Mouse (Mus musculus) heart, embryonic 10.5 days (tissue): ENCODE data around the gene Ttc9. TPM values are rescaled to one million over a fixed set of nuclear protein-coding genes. Genes with fewer than 3 reads are reported as not detected.
A peak's percentile ranks its signal among the peaks of the same experiment; 100 is the strongest.

Experiments used
- DNase-seq: peaks from one replicate; pipeline ENCODE4 v3.0.0-alpha.2; 2017; ENCODE audit warnings: low spot score
- H3K27ac ChIP-seq: fragments of 300-500 bp; sonication (generic); 2 replicates; pipeline ENCODE4 v1.5.1; 2016; ENCODE audit warnings: mild to moderate bottlenecking
- H3K27me3 ChIP-seq: fragments of 300-500 bp; sonication (generic); 2 replicates; pipeline ENCODE4 v1.6.1; 2016; ENCODE audit warnings: mild to moderate bottlenecking; ENCODE audit not compliant: poor library complexity, insufficient read depth, severe bottlenecking
- H3K36me3 ChIP-seq: fragments of 300-500 bp; sonication (generic); 2 replicates; pipeline ENCODE4 v1.6.1; 2016; ENCODE audit warnings: mild to moderate bottlenecking, moderate library complexity
- H3K4me1 ChIP-seq: fragments of 300-500 bp; sonication (generic); 2 replicates; pipeline ENCODE4 v1.6.1; 2016; ENCODE audit warnings: mild to moderate bottlenecking
- H3K4me3 ChIP-seq: fragments of 300-500 bp; sonication (generic); 2 replicates; pipeline ENCODE4 v1.5.1; 2016; ENCODE audit warnings: mild to moderate bottlenecking, moderate library complexity
- H3K9me3 ChIP-seq: fragments of 300-500 bp; sonication (generic); 2 replicates; pipeline ENCODE4 v1.6.1; 2016; ENCODE audit warnings: mild to moderate bottlenecking, moderate library complexity
- WGBS: fragments of 180-500 bp; shearing (Covaris S2); methylation state at CpG from one replicate; pipeline ENCODE4 v1.1.7; 2016; 5-methylcytosine and 5-hydroxymethylcytosine counted together
- polyA plus RNA-seq: library from polyadenylated mRNA; unstranded; fragments of >200 nt; fragmentation: Nextera tagmentation; extraction: Ambion mirVana; gene quantifications from 2 replicates; pipeline ENCODE4 v1.2.1, GENCODE M21; 2016

Ttc9 gene
- polyA plus RNA-seq, 1 experiment from 2014 or later: 2.0 TPM

DNA sequence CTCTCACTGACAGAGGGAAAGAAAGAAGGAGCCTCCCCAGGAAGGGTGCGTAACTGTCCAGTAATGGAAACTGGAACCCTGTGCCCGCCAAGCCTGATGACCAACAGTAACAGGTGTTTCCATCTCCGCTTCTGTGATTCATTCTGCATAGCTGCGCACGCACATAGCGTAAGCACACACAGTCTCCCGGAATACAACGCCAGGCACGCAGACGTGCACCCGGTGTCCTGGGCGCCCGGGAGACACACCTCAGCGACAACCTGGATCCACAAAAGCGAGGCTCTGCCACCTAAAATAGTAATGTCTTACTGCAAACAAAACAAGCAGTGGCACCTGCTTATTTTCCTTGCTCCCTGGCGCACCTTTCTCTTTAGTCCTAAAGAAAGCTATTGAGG lies 532 bp upstream of the Ttc9 start:
- DNase-seq: no peak
- peaks cover 82% of the 10 kb centered on the region for H3K27me3 ChIP-seq
- peak overlapping the region; percentile 75 for H3K4me3 ChIP-seq
- H3K9me3 ChIP-seq: no peaks in the 10 kb centered on the region
- peaks cover 17% of the 10 kb centered on the region for H3K4me1 ChIP-seq
- WGBS: 2% methylated on average over 16 of the region's 16 CpGs
- no peaks in the 10 kb centered on the region for H3K36me3 ChIP-seq
- H3K27ac ChIP-seq: 0 out of 2 replicates have a peak overlapping the region, but pooled peaks have one; percentile 80

DNA sequence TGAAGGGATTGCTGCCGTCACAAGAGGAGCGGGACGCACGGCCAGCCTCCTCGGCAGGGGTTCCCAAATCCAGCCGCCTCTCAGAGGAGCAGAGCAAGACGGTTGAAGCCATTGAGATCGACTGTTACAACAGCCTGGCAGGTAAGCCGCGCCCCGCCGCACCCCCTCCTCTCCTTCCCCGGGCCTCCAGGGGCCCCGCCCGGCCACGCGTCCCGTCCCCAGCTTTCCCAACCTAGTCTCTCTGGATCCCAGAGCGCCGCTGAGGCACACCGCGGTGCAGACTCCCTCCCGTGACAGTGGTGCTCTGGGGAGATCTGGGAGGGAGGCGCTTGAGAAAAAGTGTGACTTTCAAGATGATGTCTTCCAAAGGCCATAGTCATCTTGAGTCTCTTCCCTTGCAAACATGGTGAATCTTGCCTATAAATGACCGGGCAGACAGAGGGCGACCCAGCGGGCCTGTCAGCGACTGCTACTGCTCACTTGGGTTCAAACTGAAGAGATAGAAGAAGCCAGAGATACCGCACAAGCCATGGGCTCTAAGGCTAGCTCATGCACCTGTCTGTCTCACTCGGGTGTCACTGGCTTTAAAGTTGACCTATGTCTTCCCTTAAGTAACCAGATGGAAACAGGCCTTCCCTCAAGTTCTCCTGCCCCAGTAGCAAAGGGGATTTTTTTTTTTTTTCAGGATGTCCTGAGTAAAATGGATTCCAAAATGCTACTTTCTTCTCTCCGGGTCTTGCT lies 782 bp downstream of the Ttc9 start:
- 2% methylated on average over 31 of the region's 31 CpGs for WGBS
- Histone ChIP-seq H3K4me3 (peak overlapping the region; percentile 75), H3K9me3 (no peaks in the 10 kb centered on the region), H3K27ac (peak overlapping the region; percentile 80), H3K27me3 (peaks cover 70% of the 10 kb centered on the region), H3K36me3 (no peaks in the 10 kb centered on the region), H3K4me1 (peaks cover 17% of the 10 kb centered on the region)
- no peak for DNase-seq

DNA sequence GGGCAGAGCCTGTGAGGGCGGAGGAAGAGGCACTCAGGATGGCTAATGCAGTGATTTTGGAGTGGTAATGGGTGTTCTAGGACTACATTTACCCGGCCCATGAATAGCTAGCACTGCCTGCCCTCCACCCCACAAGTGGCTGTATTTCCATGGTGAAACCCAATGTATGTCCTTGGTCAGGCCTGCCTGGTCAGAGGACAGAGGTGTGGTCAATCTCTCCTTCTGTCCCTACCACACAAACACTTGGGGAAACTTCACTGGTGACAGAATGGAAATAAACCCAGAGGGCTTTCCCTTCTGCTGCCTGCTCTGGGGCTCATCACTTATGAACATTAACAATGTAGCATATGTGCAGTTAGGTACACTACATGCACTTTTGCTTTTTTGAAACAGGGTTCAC lies 2.2 kb downstream of the Ttc9 start:
- H3K9me3 ChIP-seq: no peaks in the 10 kb centered on the region
- peaks cover 57% of the 10 kb centered on the region for H3K27me3 ChIP-seq
- no peaks in the 10 kb centered on the region for H3K36me3 ChIP-seq
- H3K4me3 ChIP-seq: no peak overlapping the region
- WGBS: 75% methylated on average over 2 of the region's 2 CpGs
- no peak for DNase-seq
- no peak overlapping the region for H3K27ac ChIP-seq
- peaks cover 17% of the 10 kb centered on the region for H3K4me1 ChIP-seq

DNA sequence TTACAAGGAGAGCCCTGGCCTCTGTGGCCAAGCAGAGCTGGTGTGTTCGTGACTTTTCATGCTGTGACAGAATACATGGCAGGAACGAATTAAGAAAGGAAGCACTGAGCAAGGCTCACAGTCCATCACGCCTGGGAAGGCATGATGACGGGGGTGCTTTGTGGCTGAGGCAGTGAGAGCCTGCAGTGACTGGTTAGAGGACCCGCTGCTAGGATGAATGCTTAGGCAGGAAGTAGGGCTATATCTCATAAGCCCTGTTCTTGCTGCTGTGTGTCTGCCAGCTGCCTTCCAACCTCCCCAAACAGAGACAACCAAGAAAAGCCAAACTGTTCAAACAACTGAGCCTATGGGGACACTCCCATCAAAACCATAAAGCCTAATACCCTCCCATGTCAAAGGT lies 9.6 kb downstream of the Ttc9 start:
- Histone ChIP-seq H3K27ac (no peak overlapping the region), H3K4me1 (no peaks in the 10 kb centered on the region), H3K27me3 (no peaks in the 10 kb centered on the region), H3K4me3 (no peak overlapping the region), H3K9me3 (no peaks in the 10 kb centered on the region), H3K36me3 (no peaks in the 10 kb centered on the region)
- WGBS: 66% methylated on average over 5 of the region's 5 CpGs
- DNase-seq: no peak

DNA sequence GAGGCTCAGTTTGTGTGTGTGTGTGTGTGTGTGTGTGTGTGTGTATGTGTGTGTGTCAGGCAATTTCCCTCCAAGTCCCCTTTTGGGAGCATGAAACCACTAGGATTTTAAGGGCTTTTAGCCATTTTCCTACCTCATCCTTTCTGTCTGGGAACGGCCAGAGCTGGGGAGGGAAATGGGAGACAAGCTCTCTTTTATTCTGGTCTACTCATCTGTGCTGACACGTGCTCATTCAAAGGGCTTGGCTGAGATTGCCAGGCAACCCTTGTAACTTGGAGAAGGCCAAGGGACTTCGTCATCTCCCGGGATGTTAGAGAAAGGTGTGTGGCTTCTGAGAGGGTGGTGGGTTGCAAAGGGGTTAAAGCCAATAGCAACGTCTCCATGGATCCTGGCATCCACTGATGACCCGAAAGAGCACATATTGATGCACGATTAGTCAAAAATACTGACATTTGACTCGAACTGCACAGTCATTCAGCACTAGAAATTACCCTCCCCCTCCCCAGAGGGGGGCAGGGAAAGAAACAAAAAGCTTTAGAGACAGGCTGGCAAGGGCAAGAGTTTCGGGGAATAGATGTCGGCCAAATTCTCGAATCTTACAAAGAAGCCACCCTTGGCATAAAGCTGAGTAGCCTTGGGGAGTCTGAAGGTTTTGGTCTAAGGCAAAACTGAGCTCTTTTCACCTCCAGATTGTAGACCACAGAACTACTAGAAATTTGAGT lies 11.5 kb downstream of the Ttc9 start:
- H3K9me3 ChIP-seq: no peaks in the 10 kb centered on the region
- H3K36me3 ChIP-seq: no peaks in the 10 kb centered on the region
- H3K27ac ChIP-seq: no peak overlapping the region
- no peaks in the 10 kb centered on the region for H3K27me3 ChIP-seq
- no peak overlapping the region for H3K4me3 ChIP-seq
- no peaks in the 10 kb centered on the region for H3K4me1 ChIP-seq
- no peak for DNase-seq
- 73% methylated on average over 11 of the region's 11 CpGs for WGBS

DNA sequence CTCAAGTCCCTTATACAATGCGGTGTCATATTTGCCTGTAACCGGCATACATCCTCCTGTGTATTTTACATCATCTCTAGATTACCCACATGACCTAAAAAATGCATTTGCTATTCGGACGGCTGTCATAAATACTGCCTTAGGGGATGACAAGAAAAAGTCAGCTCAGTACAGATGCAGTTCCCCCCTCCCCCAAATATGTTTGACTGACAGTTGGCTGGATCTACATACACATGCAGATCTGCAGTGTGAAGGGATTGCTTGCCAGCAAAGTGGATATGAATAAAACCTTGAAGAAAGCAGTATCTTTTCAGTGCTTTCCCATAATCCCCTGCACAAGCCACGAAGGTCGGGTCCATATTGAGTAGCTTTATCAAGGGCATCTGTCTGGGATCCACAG lies 15.8 kb downstream of the Ttc9 start:
- Histone ChIP-seq H3K36me3 (no peaks in the 10 kb centered on the region), H3K27ac (no peak overlapping the region), H3K9me3 (no peaks in the 10 kb centered on the region), H3K27me3 (no peaks in the 10 kb centered on the region), H3K4me3 (no peak overlapping the region), H3K4me1 (no peaks in the 10 kb centered on the region)
- no peak for DNase-seq
- 85% methylated on average over 6 of the region's 6 CpGs for WGBS

DNA sequence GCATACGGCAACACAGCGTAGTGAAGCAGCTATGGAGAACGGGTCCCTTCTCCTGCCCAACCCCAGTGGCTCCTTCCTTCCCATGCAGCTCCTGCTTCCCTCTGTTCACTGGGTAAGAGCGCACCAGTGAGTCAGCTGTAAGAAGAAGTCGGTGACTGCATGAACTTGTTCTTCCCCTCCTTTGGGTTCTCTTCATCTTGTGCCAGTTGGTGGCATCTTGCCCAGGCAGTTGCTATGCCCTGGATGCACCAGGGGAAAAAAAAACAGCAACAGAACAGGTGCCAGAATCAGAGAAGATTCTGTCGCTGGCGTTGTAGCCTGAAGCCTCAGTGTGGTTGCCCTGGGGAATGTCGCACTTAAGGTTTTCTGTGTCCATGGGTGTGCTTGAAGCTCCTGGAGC lies 22.3 kb downstream of the Ttc9 start:
- 88% methylated on average over 8 of the region's 8 CpGs for WGBS
- Histone ChIP-seq H3K36me3 (no peaks in the 10 kb centered on the region), H3K4me3 (no peak overlapping the region), H3K27ac (no peak overlapping the region), H3K4me1 (no peaks in the 10 kb centered on the region), H3K27me3 (no peaks in the 10 kb centered on the region), H3K9me3 (no peaks in the 10 kb centered on the region)
- DNase-seq: no peak

DNA sequence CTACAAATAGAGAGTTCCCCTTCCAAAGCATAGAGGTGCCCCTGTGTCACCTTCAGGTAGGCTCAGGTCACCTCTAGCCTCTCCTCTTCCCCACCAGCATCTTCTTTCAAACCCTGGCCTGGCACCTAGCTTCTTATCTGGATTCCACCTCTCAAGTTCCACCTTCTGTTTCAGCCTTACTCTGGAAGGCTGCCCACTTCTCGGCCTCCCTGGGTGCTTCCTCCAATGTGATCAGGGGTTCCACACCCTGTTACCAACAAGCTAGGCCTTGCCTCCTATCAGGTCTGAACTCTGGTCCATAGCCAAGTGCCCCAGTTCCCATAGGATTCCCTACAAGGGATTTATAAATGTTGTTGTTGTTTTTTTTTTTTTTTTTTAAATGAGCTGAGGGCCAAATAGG lies 26.3 kb downstream of the Ttc9 start:
- Histone ChIP-seq H3K27ac (no peak overlapping the region), H3K27me3 (no peaks in the 10 kb centered on the region), H3K4me1 (peaks cover 9% of the 10 kb centered on the region), H3K9me3 (no peaks in the 10 kb centered on the region), H3K4me3 (no peak overlapping the region), H3K36me3 (no peaks in the 10 kb centered on the region)
- WGBS: 68% methylated on average over 1 of the region's 1 CpGs
- DNase-seq: no peak

DNA sequence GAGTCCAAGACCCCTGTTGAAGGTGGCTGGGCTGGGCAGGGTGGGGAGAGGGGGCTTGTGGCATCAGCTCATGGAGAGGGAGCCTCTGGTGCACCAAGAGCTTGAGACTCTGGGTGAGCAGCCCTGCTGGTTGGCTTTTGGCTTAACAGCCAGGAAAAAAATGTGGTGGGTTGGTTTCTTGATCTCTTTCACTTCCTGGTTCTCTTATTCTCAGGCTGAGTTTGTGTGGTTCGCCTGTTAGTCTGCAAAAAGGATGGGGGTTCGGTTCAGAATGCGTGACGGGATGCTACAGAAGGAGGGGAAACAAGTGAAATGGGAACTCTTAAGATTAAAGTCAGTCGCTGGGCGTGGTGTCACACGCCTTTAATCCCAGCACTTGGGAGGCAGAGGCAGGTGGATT lies 27.0 kb downstream of the Ttc9 start:
- Histone ChIP-seq H3K27me3 (no peaks in the 10 kb centered on the region), H3K4me3 (no peak overlapping the region), H3K9me3 (no peaks in the 10 kb centered on the region), H3K27ac (no peak overlapping the region), H3K36me3 (no peaks in the 10 kb centered on the region), H3K4me1 (peaks cover 9% of the 10 kb centered on the region)
- DNase-seq: no peak
- 84% methylated on average over 7 of the region's 7 CpGs for WGBS

DNA sequence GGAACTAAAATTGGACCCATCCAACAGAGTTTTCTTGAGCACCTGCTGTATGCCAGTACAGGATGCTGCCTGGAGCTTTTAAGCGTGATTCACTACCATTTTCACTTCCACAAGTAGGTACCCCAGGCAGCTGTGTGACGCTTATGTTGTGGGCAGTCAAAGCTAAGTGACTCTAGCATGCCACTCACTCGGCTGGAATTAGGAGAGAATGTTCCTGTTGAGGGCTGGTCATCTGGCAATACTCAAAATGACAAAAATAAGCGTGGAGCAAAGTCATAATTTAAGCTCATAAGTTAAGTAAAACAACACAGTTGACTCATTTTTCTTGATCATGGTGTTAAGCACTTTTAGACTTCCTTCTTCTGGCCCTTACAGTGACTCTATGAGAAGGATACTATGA lies 31.0 kb downstream of the Ttc9 start:
- no peaks in the 10 kb centered on the region for H3K9me3 ChIP-seq
- no peak for DNase-seq
- no peak overlapping the region for H3K4me3 ChIP-seq
- no peak overlapping the region for H3K27ac ChIP-seq
- H3K4me1 ChIP-seq: peaks cover 9% of the 10 kb centered on the region
- no peaks in the 10 kb centered on the region for H3K27me3 ChIP-seq
- no peaks in the 10 kb centered on the region for H3K36me3 ChIP-seq
- 79% methylated on average over 4 of the region's 4 CpGs for WGBS

DNA sequence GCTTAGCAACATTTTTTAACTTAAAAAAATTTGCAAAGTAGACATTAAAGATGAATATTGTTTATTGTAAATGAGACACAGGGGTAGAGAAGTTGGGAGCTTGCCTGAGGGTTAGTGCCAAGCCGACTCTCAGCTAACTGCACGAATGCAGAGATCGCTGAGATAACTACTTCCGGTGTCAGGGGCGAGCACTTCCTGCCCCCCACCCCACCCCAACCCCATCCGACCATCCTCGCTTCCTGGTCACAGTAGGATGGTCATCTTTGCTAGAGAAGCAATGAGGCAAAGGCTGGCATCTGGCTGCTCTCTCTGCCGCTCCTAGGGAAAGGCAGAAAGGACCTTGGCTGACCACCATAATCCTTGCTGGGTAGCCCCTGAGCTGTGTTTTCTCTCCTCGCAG lies 32.1 kb downstream of the Ttc9 start:
- WGBS: 75% methylated on average over 9 of the region's 9 CpGs

DNA sequence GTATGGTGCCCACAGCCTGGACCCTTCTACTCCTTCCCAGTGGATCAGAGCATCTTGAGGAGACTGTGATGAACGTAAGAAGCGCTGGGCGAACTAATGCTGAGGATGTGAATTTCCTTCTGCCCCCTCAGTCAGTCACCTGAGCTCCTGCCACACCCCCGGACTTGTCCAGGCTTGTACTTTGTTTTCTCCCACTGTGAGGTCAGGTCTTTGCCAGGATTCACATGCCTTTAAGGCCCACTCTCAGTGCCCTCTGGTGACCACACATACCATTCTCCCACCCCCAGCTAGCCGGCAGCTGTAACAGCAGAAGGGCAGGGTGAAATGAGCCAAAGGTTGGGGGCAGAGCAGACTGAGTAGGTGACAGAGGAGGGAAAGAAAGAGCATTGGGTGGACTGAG lies 32.9 kb downstream of the Ttc9 start:
- no peak overlapping the region for H3K4me3 ChIP-seq
- H3K27ac ChIP-seq: no peak overlapping the region
- no peak for DNase-seq
- H3K27me3 ChIP-seq: no peaks in the 10 kb centered on the region
- no peaks in the 10 kb centered on the region for H3K36me3 ChIP-seq
- H3K9me3 ChIP-seq: no peaks in the 10 kb centered on the region
- 87% methylated on average over 5 of the region's 5 CpGs for WGBS
- peaks cover 6% of the 10 kb centered on the region for H3K4me1 ChIP-seq

More for the DNA sequence above, 32.1 kb downstream of the Ttc9 start:
- H3K36me3 ChIP-seq: no peaks in the 10 kb centered on the region
- DNase-seq: no peak
- H3K9me3 ChIP-seq: no peaks in the 10 kb centered on the region
- H3K4me3 ChIP-seq: no peak overlapping the region
- no peaks in the 10 kb centered on the region for H3K27me3 ChIP-seq
- H3K4me1 ChIP-seq: peaks cover 9% of the 10 kb centered on the region
- no peak overlapping the region for H3K27ac ChIP-seq

DNA sequence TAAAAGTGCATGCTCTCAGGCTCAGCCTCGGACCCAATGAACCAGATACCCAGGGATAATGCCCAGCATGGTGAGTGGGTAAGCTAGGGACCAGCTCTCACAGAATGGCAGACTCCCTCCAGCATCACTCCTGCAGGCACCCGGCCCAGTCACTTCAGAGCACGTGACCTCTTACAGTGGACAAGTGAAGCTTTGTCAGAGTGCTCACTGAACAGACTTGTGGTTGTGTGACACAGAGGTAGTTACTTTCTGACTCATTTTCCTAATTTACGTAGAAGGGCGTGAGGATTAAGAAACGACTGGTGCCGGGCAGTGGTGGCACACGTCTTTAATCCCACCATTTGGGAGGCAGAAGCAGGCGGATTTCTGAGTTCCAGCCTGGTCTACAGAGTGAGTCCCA lies 37.4 kb downstream of the Ttc9 start:
- WGBS: 81% methylated on average over 9 of the region's 9 CpGs
- H3K27ac ChIP-seq: no peak overlapping the region

More for the DNA sequence above, 37.4 kb downstream of the Ttc9 start:
- DNase-seq: no peak
- H3K9me3 ChIP-seq: no peaks in the 10 kb centered on the region
- H3K27me3 ChIP-seq: no peaks in the 10 kb centered on the region
- H3K4me3 ChIP-seq: no peak overlapping the region
- no peaks in the 10 kb centered on the region for H3K36me3 ChIP-seq
- no peaks in the 10 kb centered on the region for H3K4me1 ChIP-seq
